Mouse (Mus musculus) limb, embryonic 14.5 days (tissue): ENCODE data around the gene Gsn. TPM values are rescaled to one million over a fixed set of nuclear protein-coding genes. Genes with fewer than 3 reads are reported as not detected.

Experiments used
- ATAC-seq: fragments of 200-750 bp; cut with Nextera tagmentation; 2 replicates; pipeline ENCODE4 v1.8.0; 2017; ENCODE audit warnings: low read depth, moderate number of reproducible peaks, moderate TSS enrichment; ENCODE audit not compliant: low FRiP score
- DNase-seq: peaks from one replicate; pipeline ENCODE4 v3.0.0-alpha.2; 2015; ENCODE audit warnings: low spot score
- H3K27ac ChIP-seq: fragments of 300-500 bp; sonication (generic); replicated peaks from 2 replicates; pipeline ENCODE4 v1.5.1; 2014; ENCODE audit warnings: low read depth, mild to moderate bottlenecking, low read length, moderate library complexity, mixed read lengths
- H3K27me3 ChIP-seq: fragments of 300-500 bp; sonication (generic); 2 replicates; pipeline ENCODE4 v1.6.1; 2014; ENCODE audit warnings: low read length, mixed read lengths; ENCODE audit not compliant: control insufficient read depth, insufficient read depth
- H3K36me3 ChIP-seq: fragments of 300-500 bp; sonication (generic); 2 replicates; pipeline ENCODE4 v1.6.1; 2014; ENCODE audit warnings: mild to moderate bottlenecking, low read length, moderate library complexity, mixed read lengths; ENCODE audit not compliant: control insufficient read depth, insufficient read depth
- H3K4me1 ChIP-seq: fragments of 300-500 bp; sonication (generic); 2 replicates; pipeline ENCODE4 v1.6.1; 2014; ENCODE audit warnings: antibody characterized with exemption, low read length, mixed read lengths; ENCODE audit not compliant: control insufficient read depth, insufficient read depth
- H3K4me2 ChIP-seq: fragments of 300-500 bp; sonication (generic); replicated peaks from 2 replicates; pipeline ENCODE4 v1.6.1; 2014; ENCODE audit warnings: low read depth, mild to moderate bottlenecking, low read length, moderate library complexity; ENCODE audit not compliant: severe bottlenecking
- H3K4me3 ChIP-seq: fragments of 300-500 bp; sonication (generic); replicated peaks from 2 replicates; pipeline ENCODE4 v1.5.1; 2014; ENCODE audit warnings: low read length
- H3K9ac ChIP-seq: fragments of 300-500 bp; sonication (generic); 2 replicates; pipeline ENCODE4 v1.6.1; 2014; ENCODE audit warnings: mild to moderate bottlenecking, low read depth, low read length, moderate library complexity; ENCODE audit not compliant: severe bottlenecking
- H3K9me3 ChIP-seq: fragments of 300-500 bp; sonication (generic); 2 replicates; pipeline ENCODE4 v1.6.1; 2016; ENCODE audit warnings: low read length; ENCODE audit not compliant: control insufficient read depth
- POLR2A ChIP-seq: fragments of 200-500 bp; IDR thresholded peaks from 2 replicates; pipeline ENCODE4 v1.8.0; 2012; ENCODE audit warnings: inconsistent platforms, mild to moderate bottlenecking, moderate library complexity, borderline replicate concordance; ENCODE audit not compliant: insufficient read depth, insufficient read length; ENCODE audit errors: extremely low read depth
- WGBS: fragments of 180-500 bp; shearing (Covaris S2); extraction: QIAGEN DNeasy Blood & Tissue Kit; methylation state at CpG from one replicate; pipeline ENCODE4 v1.1.7; 2014; 5-methylcytosine and 5-hydroxymethylcytosine counted together
- polyA plus RNA-seq, 2 experiments: library from polyadenylated mRNA; depleted of rRNA in 1 of 2; stranded (reverse) in 1 of 2; unstranded in 1 of 2; fragments of >200 nt; fragmentation: Nextera tagmentation in 1 of 2; extraction: Ambion mirVana in 1 of 2; gene quantifications; 2 replicates each; pipeline versions ENCODE4 v1.2.1 to v1.2.3; 2012 to 2014

Gene Gsn
- polyA plus RNA-seq, 2 experiments: 160 to 214 TPM

DNA sequence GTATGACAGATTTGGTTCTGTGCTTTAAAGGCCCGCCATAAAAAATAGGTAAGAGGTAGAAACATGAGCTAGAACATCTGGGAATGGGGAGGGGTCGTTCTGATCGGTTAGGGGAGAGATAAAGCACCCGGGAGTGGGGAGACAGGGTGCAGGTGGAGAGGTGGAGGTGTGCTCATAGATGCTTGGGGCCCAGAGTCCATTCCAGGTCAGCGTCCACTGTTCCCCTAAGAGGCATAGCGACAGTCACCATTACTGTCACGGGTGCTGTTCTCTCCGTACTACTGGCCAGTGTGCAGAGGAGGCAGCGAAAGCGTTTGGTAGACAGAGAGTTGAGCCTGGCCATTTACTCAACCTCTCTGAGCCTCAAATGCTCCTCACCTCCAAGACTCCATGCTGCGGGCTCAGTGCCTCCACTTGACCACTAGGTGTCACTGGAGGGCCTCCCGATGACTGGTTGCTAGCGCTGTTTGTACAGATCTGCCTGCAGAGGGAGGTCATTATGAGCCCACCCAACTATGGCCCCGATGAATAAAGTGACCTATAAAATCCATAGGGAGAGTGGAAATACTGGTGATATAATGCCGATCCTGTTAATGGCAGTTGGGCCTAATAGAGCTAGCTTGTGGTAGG is 41.6 kb downstream of the Gsn start:
- Histone ChIP-seq H3K9ac (no peak overlapping the region), H3K4me1 (no peaks in the 10 kb centered on the region), H3K4me3 (no peak overlapping the region), H3K27ac (no peak overlapping the region), H3K36me3 (peaks cover 35% of the 10 kb centered on the region), H3K4me2 (no peak overlapping the region), H3K9me3 (no peaks in the 10 kb centered on the region), H3K27me3 (no peaks in the 10 kb centered on the region)
- 25% methylated on average over 15 of the region's 15 CpGs for WGBS
- DNase-seq (peak; percentile 90), ATAC-seq (peak; percentile 80)
- no peak for TF ChIP-seq POLR2A

DNA sequence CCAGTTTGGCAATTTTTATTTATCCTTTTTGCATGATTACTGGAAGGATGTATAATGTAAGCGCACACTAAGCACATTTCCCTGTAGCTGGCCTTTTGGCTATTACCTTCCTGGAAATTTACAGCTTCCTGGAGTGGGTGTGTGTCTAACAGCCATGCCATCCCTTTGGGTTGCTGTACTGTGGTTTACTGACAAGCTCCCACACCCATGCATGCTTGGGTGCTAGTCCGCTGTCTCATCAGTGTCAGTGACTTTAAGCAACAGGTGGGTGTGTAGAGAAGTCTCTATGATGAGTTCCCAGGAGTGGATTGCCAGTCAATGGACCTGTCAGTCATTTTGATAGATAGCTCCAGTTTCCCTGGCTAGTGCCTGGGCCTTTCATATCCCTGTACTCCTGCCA is 43.3 kb downstream of the Gsn start:
- Histone ChIP-seq H3K36me3 (peaks cover 30% of the 10 kb centered on the region), H3K9me3 (no peaks in the 10 kb centered on the region), H3K27me3 (no peaks in the 10 kb centered on the region), H3K9ac (no peak overlapping the region), H3K4me3 (no peak overlapping the region), H3K4me2 (no peak overlapping the region), H3K27ac (no peak overlapping the region), H3K4me1 (no peaks in the 10 kb centered on the region)
- 89% methylated on average over 2 of the region's 2 CpGs for WGBS
- ATAC-seq (no peak), DNase-seq (no peak)
- no peak for TF ChIP-seq POLR2A

DNA sequence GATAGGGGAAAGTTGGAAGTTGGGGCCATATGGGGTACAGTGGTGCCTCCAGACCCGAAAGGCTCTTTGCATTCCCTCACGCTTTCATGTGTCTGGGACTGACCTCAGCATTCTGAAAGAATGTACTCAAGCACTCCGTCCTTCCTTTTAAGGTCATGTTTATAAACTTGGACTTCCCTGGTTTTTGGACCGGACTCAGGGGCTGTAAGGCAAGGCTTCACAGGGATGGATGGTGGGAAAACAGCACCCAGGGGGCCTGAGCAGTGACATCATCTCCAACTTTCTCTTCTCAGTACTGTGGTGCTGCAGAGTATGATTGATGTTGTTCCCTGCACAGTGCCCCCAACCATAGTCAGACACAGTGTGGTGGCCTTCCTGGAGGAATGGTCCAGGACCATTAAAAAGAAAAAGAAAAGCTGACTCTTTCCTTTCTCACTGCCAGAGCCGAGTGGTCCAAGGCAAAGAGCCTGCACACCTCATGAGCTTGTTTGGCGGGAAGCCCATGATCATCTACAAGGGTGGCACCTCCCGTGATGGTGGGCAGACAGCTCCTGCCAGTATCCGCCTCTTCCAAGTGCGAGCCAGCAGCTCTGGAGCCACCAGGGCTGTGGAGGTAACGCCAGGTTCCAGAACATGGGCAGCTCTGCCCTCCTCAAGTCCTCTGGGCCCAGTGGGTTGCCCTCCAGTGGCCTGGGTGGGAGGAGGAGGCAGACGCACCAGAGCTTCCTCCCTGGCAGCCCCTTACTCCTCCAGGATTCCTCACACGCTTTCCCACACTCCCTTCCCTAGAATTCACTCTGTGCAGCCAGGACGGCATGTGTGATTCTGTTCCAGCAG is 46.1 kb downstream of the Gsn start:
- Histone ChIP-seq H3K27ac (no peak overlapping the region), H3K9ac (no peak overlapping the region), H3K4me2 (no peak overlapping the region), H3K4me3 (no peak overlapping the region), H3K27me3 (no peaks in the 10 kb centered on the region), H3K4me1 (no peaks in the 10 kb centered on the region), H3K36me3 (peaks cover 22% of the 10 kb centered on the region), H3K9me3 (no peaks in the 10 kb centered on the region)
- TF ChIP-seq POLR2A: no peak
- 77% methylated on average over 13 of the region's 13 CpGs for WGBS
- DNase-seq: no peak
- no peak for ATAC-seq

DNA sequence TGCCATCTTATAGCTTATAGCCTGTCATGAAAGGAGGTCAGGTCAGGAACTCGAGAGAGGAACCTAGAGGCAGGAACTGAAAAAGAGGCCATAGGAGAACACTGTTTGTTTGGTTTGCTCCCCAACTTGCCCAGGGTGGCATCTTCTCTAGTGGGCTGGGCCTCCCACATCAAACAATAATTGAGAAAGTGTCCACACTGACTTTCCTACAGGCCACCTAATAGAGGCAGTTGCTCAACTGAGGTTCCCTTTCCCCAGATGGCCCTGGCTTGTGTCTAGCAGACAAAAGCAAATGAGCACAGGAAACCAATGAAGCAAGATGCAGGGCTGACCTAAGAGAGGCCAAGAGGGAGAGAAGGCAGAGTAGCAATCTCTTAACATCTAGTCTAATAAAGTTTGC is 52.0 kb downstream of the Gsn start:
- H3K36me3 ChIP-seq: peaks cover 11% of the 10 kb centered on the region
- TF ChIP-seq POLR2A: no peak
- ATAC-seq: no peak

GRCm38 (mm10) chr2:35309906-35310493 is 53.8 kb downstream of the Gsn start:
- no peak for TF ChIP-seq POLR2A
- H3K4me3 ChIP-seq: no peak overlapping the region
- H3K27me3 ChIP-seq: no peaks in the 10 kb centered on the region
- no peak overlapping the region for H3K9ac ChIP-seq
- H3K36me3 ChIP-seq: peaks cover 9% of the 10 kb centered on the region
- H3K27ac ChIP-seq: no peak overlapping the region
- no peaks in the 10 kb centered on the region for H3K4me1 ChIP-seq
- H3K9me3 ChIP-seq: no peaks in the 10 kb centered on the region
- WGBS: 87% methylated on average over 4 of the region's 4 CpGs
- H3K4me2 ChIP-seq: no peak overlapping the region
- no peak for ATAC-seq
- DNase-seq: no peak

More for the DNA sequence above, 52.0 kb downstream of the Gsn start:
- H3K27ac ChIP-seq: no peak overlapping the region
- no peaks in the 10 kb centered on the region for H3K4me1 ChIP-seq
- no peak overlapping the region for H3K4me3 ChIP-seq
- no peak overlapping the region for H3K4me2 ChIP-seq
- WGBS: 56% methylated on average over 1 of the region's 1 CpGs
- H3K9ac ChIP-seq: no peak overlapping the region
- H3K27me3 ChIP-seq: no peaks in the 10 kb centered on the region
- DNase-seq: no peak
- no peaks in the 10 kb centered on the region for H3K9me3 ChIP-seq
